Mouse (Mus musculus): Measurements from ENCODE around the gene Ldlrad3.

DNA sequence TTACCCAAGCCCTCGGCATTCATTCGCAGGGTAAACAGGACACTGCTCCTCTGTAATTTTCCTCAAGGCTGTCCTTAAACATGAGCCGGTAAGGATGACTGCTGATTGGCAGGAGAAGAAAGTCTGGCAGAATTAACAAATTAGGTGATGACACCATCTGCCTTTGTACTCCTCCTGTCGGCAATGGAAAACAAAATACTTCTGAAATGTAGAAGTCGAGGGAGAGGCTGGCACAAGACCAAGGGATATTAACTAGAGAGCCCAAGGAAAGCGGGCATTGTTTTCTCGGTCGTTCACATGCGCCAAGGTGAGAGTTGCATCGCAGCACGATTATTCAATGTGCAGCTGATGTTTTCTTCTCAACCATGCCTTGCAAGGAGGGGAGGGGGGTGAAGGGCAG is 91.4 kb downstream of the Ldlrad3 start:
- TF ChIP-seq CTCF (IDR thresholded peaks at IDR 0.05 in 2 of 3, conservative IDR thresholded peaks at IDR 0.05 in 1 of 3; ENCODE audit: control insufficient read depth in 1 of 3, insufficient read depth in 1 of 3, low read depth in 2 of 3, low read length in 3 of 3, poor library complexity in 1 of 3, severe bottlenecking in 1 of 3) (no peak), CHD2 (IDR thresholded peaks at IDR 0.05; ENCODE audit: low read length) (no peak), POLR2A (IDR thresholded peaks at IDR 0.05; ENCODE audit: control insufficient read depth in 1 of 2, insufficient read depth in 1 of 2, low read depth in 1 of 2, low read length in 2 of 2, poor library complexity in 1 of 2) (no peak), EP300 (IDR thresholded peaks at IDR 0.05; ENCODE audit: low read depth in 1 of 2, low read length in 2 of 2) (no peak), ETS1 (IDR thresholded peaks at IDR 0.05; ENCODE audit: low read depth, low read length) (no peak), RCOR1 (IDR thresholded peaks at IDR 0.05; ENCODE audit: low read depth, low read length) (no peak), HCFC1 (IDR thresholded peaks at IDR 0.05; ENCODE audit: low read depth, low read length) (no peak), MAX (IDR thresholded peaks at IDR 0.05; ENCODE audit: low read length) (no peak), JUND (IDR thresholded peaks at IDR 0.05; ENCODE audit: low read depth, low read length) (no peak), MAZ (IDR thresholded peaks at IDR 0.05; ENCODE audit: low read depth, low read length) (no peak)
